Mouse (Mus musculus) stomach, embryonic 14.5 days (tissue): ENCODE measurements around the gene Col15a1. TPM values are rescaled to one million over a fixed set of nuclear protein-coding genes. Genes with fewer than 3 reads are reported as not detected.
A peak's percentile ranks its signal among the peaks of the same experiment; 100 is the strongest.

Experiments used
- ATAC-seq: fragments of 200-750 bp; cut with Nextera tagmentation; 2 replicates; pipeline ENCODE4 v1.8.0; 2017; ENCODE audit warnings: low read depth, moderate TSS enrichment; ENCODE audit not compliant: insufficient number of reproducible peaks, insufficient read depth, low FRiP score
- H3K27ac ChIP-seq: fragments of 300-500 bp; sonication (generic); 2 replicates; pipeline ENCODE4 v1.5.1; 2014; ENCODE audit warnings: mild to moderate bottlenecking, low read length, moderate library complexity, mixed read lengths
- H3K27me3 ChIP-seq: fragments of 300-500 bp; sonication (generic); 2 replicates; pipeline ENCODE4 v1.6.1; 2014; ENCODE audit warnings: low read length, control low read depth, mixed read lengths; ENCODE audit not compliant: control insufficient read depth, insufficient read depth
- H3K36me3 ChIP-seq: fragments of 300-500 bp; sonication (generic); 2 replicates; pipeline ENCODE4 v1.6.1; 2014; ENCODE audit warnings: mild to moderate bottlenecking, control low read depth, low read length, moderate library complexity, mixed read lengths; ENCODE audit not compliant: control insufficient read depth, insufficient read depth
- H3K4me1 ChIP-seq: fragments of 300-500 bp; sonication (generic); 2 replicates; pipeline ENCODE4 v1.6.1; 2014; ENCODE audit warnings: low read length, control low read depth, mixed read lengths; ENCODE audit not compliant: control insufficient read depth, insufficient read depth
- H3K4me2 ChIP-seq: fragments of 300-500 bp; sonication (generic); replicated peaks from 2 replicates; pipeline ENCODE4 v1.6.1; 2014; ENCODE audit warnings: low read depth, low read length, control low read depth
- H3K4me3 ChIP-seq: fragments of 300-500 bp; sonication (generic); 2 replicates; pipeline ENCODE4 v1.5.1; 2014; ENCODE audit warnings: low read depth, low read length, control low read depth
- H3K9ac ChIP-seq: fragments of 300-500 bp; sonication (generic); replicated peaks from 2 replicates; pipeline ENCODE4 v1.6.1; 2014; ENCODE audit warnings: low read depth, mild to moderate bottlenecking, control low read depth, low read length, moderate library complexity, mixed read lengths
- H3K9me3 ChIP-seq: fragments of 300-500 bp; sonication (generic); 2 replicates; pipeline ENCODE4 v1.6.1; 2016; ENCODE audit warnings: low read depth, low read length, control low read depth; ENCODE audit not compliant: control insufficient read depth
- WGBS: fragments of 180-500 bp; shearing (Covaris S2); extraction: QIAGEN DNeasy Blood & Tissue Kit; methylation state at CpG from one replicate; pipeline ENCODE4 v1.1.7; 2014; 5-methylcytosine and 5-hydroxymethylcytosine counted together
- polyA plus RNA-seq: library from polyadenylated mRNA; unstranded; fragments of >200 nt; fragmentation: Nextera tagmentation; extraction: Ambion mirVana; gene quantifications from 2 replicates; pipeline ENCODE4 v1.2.1, GENCODE M21; 2014

The Col15a1 gene
- polyA plus RNA-seq, 1 experiment from 2014 or later: 23.8 TPM

GRCm38 (mm10) chr4:47353416-47354111 is 145.6 kb downstream of the Col15a1 start:
- 1% methylated on average over 57 of the region's 73 CpGs for WGBS
- Histone ChIP-seq H3K27ac (peak overlapping the region; percentile 91), H3K4me2 (peak overlapping the region; percentile 68), H3K36me3 (no peaks in the 10 kb centered on the region), H3K27me3 (no peaks in the 10 kb centered on the region), H3K4me1 (peaks cover 15% of the 10 kb centered on the region), H3K4me3 (peak overlapping the region; percentile 94), H3K9ac (peak overlapping the region; percentile 86), H3K9me3 (no peaks in the 10 kb centered on the region)
- ATAC-seq: peak; percentile 62

GRCm38 (mm10) chr4:47354304-47354703 is 146.3 kb downstream of the Col15a1 start:
- ATAC-seq: no peak
- Histone ChIP-seq H3K27ac (no peak overlapping the region), H3K27me3 (no peaks in the 10 kb centered on the region), H3K4me1 (peaks cover 18% of the 10 kb centered on the region), H3K9me3 (no peaks in the 10 kb centered on the region), H3K9ac (peak overlapping the region; percentile 86; the same call in 1 of the 2 replicates), H3K4me2 (peak overlapping the region; percentile 68), H3K36me3 (no peaks in the 10 kb centered on the region), H3K4me3 (peak overlapping the region; percentile 94)
- WGBS: 37% methylated on average over 3 of the region's 3 CpGs

- WGBS: 82% methylated on average over 2 of the region's 2 CpGs
- ATAC-seq: no peak
- no peaks in the 10 kb centered on the region for H3K9me3 ChIP-seq
- H3K27me3 ChIP-seq: no peaks in the 10 kb centered on the region
- H3K4me1 ChIP-seq: 0 out of 2 replicates have a peak, but pooled peaks cover 11% of the 10 kb centered on the region
- no peak overlapping the region for H3K27ac ChIP-seq
- H3K4me3 ChIP-seq: no peak overlapping the region
- H3K9ac ChIP-seq: no peak overlapping the region
- no peaks in the 10 kb centered on the region for H3K36me3 ChIP-seq
- no peak overlapping the region for H3K4me2 ChIP-seq
Observed at GRCm38 (mm10) chr4:47362662-47363061, 154.7 kb downstream of the Col15a1 start.

Other genes with a start within 250 kb of the Col15a1 start
- 0.08 and 0.09 TPM in 2 replicates for gene Gabbr2, start 216.3 kb upstream of the Col15a1 start, polyA plus RNA-seq
- gene Anks6, start 150.7 kb upstream of the Col15a1 start, polyA plus RNA-seq: 4.8 and 6.2 TPM in 2 replicates
- 23.1 and 26.6 TPM in 2 replicates for gene Galnt12, start 116.3 kb upstream of the Col15a1 start, polyA plus RNA-seq
- 45.0 and 48.2 TPM in 2 replicates for gene Tgfbr1, start 145.1 kb downstream of the Col15a1 start, polyA plus RNA-seq